Mouse (Mus musculus) neutrophil, adult 5-6 weeks (primary cell): ENCODE results near the gene Snap29. TPM values are rescaled to one million over a fixed set of nuclear protein-coding genes. Genes with fewer than 3 reads are reported as not detected.

Experiments
- ATAC-seq: fragments of 151-379, 151-347 bp; 2 replicates; pipeline ENCODE4 v1.8.0; 2017; ENCODE audit warnings: mild to moderate bottlenecking, moderate TSS enrichment; ENCODE audit not compliant: insufficient number of reproducible peaks, poor library complexity, low FRiP score, severe bottlenecking; ENCODE audit errors: extremely low read depth
- total RNA-seq: library from RNA; stranded (forward); fragments of 200-1000 nt; gene quantifications from 2 replicates; pipeline ENCODE4 v1.2.3, GENCODE M21; 2017

Snap29 gene
- total RNA-seq, 1 experiment from 2014 or later = 74.8 TPM

GRCm38 (mm10) chr16:17466875-17467663, 61.3 kb downstream of the Snap29 start:
- ATAC-seq = no peak

- no peak for ATAC-seq
Observed at GRCm38 (mm10) chr16:17472498-17472897, 66.7 kb downstream of the Snap29 start.

GRCm38 (mm10) chr16:17474091-17474490, 68.3 kb downstream of the Snap29 start:
- ATAC-seq = peak; percentile 46; the same call in 1 of the 2 replicates

GRCm38 (mm10) chr16:17474761-17475160, 69.0 kb downstream of the Snap29 start:
- no peak for ATAC-seq

GRCm38 (mm10) chr16:17475326-17475725, 69.5 kb downstream of the Snap29 start:
- ATAC-seq = no peak

- no peak for ATAC-seq
Observed at GRCm38 (mm10) chr16:17478331-17478943, 72.7 kb downstream of the Snap29 start.

Other genes starting within 250 kb of the Snap29 start
- gene Ube2l3, start 203.3 kb upstream of the Snap29 start, total RNA-seq = 45.5 and 49.6 TPM in 2 replicates
- 0.12 TPM in 1 of 2 replicates, not detected in the other for gene Rimbp3, start 197.4 kb upstream of the Snap29 start, total RNA-seq
- gene Hic2, start 172.4 kb upstream of the Snap29 start, total RNA-seq = 1.2 and 1.7 TPM in 2 replicates
- 11.0 and 13.0 TPM in 2 replicates for gene Tmem191c, start 129.9 kb upstream of the Snap29 start, total RNA-seq
- gene Serpind1, start 74.6 kb upstream of the Snap29 start, total RNA-seq = 0.35 TPM in 1 of 2 replicates, not detected in the other
- 68.1 and 93.9 TPM in 2 replicates for gene Pi4ka, start 328 bp downstream of the Snap29 start, total RNA-seq
- gene Crkl, start 46.0 kb downstream of the Snap29 start, total RNA-seq = 36.1 and 39.7 TPM in 2 replicates
- 0.37 TPM in 1 of 2 replicates, not detected in the other for gene Aifm3, start 83.6 kb downstream of the Snap29 start, total RNA-seq
- gene Lztr1, start 102.7 kb downstream of the Snap29 start, total RNA-seq = 33.9 and 42.1 TPM in 2 replicates
- 32.9 and 34.0 TPM in 2 replicates for gene Thap7, start 125.2 kb downstream of the Snap29 start, total RNA-seq
- gene Lrrc74b, start 155.3 kb downstream of the Snap29 start, total RNA-seq = not detected in 2 replicates
- gene P2rx6, start 155.9 kb downstream of the Snap29 start, total RNA-seq = not detected in 2 replicates
- gene Slc7a4, start 177.2 kb downstream of the Snap29 start, total RNA-seq = 0.35 TPM in 1 of 2 replicates, not detected in the other
- 11.6 and 12.8 TPM in 2 replicates for gene Smpd4, start 213.4 kb downstream of the Snap29 start, total RNA-seq
- not detected in 2 replicates for gene Ccdc74a, start 240.5 kb downstream of the Snap29 start, total RNA-seq